Mouse (Mus musculus) liver, postnatal 0 days (tissue): ENCODE data around the gene Pofut2. TPM values are rescaled to one million over a fixed set of nuclear protein-coding genes. Genes with fewer than 3 reads are reported as not detected.

Experiments used
- ATAC-seq: fragments of 200-750 bp; cut with Nextera tagmentation; 2 replicates; pipeline ENCODE4 v1.8.0; 2017; ENCODE audit warnings: mild to moderate bottlenecking, moderate library complexity
- DNase-seq: peaks from one replicate; pipeline ENCODE4 v3.0.0-alpha.2; 2016
- H3K27ac ChIP-seq: fragments of 300-500 bp; sonication (generic); 2 replicates; pipeline ENCODE4 v1.5.1; 2014; ENCODE audit warnings: antibody characterized with exemption, moderate library complexity, mild to moderate bottlenecking, low read depth
- H3K27me3 ChIP-seq: fragments of 300-500 bp; sonication (generic); 2 replicates; pipeline ENCODE4 v1.6.1; 2014; ENCODE audit warnings: low read length, control low read depth, mixed read lengths; ENCODE audit not compliant: insufficient read depth
- H3K36me3 ChIP-seq: fragments of 300-500 bp; sonication (generic); replicated peaks from 2 replicates; pipeline ENCODE4 v1.6.1; 2014; ENCODE audit warnings: mild to moderate bottlenecking, control low read depth, low read length, moderate library complexity, mixed read lengths; ENCODE audit not compliant: insufficient read depth
- H3K4me1 ChIP-seq: fragments of 300-500 bp; sonication (generic); 2 replicates; pipeline ENCODE4 v1.6.1; 2014; ENCODE audit warnings: antibody characterized with exemption, mild to moderate bottlenecking, control low read depth; ENCODE audit not compliant: insufficient read depth
- H3K4me2 ChIP-seq: fragments of 300-500 bp; sonication (generic); 2 replicates; pipeline ENCODE4 v1.6.1; 2014; ENCODE audit warnings: low read depth, mild to moderate bottlenecking, low read length, moderate library complexity, mixed read lengths
- H3K4me3 ChIP-seq: fragments of 300-500 bp; sonication (generic); 2 replicates; pipeline ENCODE4 v1.5.1; 2014; ENCODE audit warnings: low read depth, low read length
- H3K9ac ChIP-seq: fragments of 300-500 bp; sonication (generic); replicated peaks from 2 replicates; pipeline ENCODE4 v1.6.1; 2014; ENCODE audit warnings: mild to moderate bottlenecking, moderate library complexity
- H3K9me3 ChIP-seq: fragments of 300-500 bp; sonication (generic); 2 replicates; pipeline ENCODE4 v1.6.1; 2016; ENCODE audit warnings: mild to moderate bottlenecking, control low read depth, low read length, mixed read lengths
- CTCF ChIP-seq: sonication (generic); IDR thresholded peaks from 2 replicates; pipeline ENCODE4 v1.5.1; 2016; ENCODE audit warnings: antibody characterized with exemption, low read depth
- EP300 ChIP-seq: IDR thresholded peaks from 2 replicates; pipeline ENCODE4 v1.6.1; 2016; ENCODE audit warnings: antibody characterized with exemption, low read depth, mild to moderate bottlenecking
- WGBS: fragments of 180-500 bp; shearing (Covaris S2); extraction: QIAGEN DNeasy Blood & Tissue Kit; methylation state at CpG from one replicate; pipeline ENCODE4 v1.1.7; 2014; ENCODE audit not compliant: insufficient replicate concordance; 5-methylcytosine and 5-hydroxymethylcytosine counted together
- polyA plus RNA-seq: library from polyadenylated mRNA; unstranded; fragments of >200 nt; fragmentation: Nextera tagmentation; extraction: Ambion mirVana; gene quantifications from 2 replicates; pipeline ENCODE4 v1.2.1, GENCODE M21; 2015

Gene Pofut2
- polyA plus RNA-seq, 1 experiment from 2014 or later = 17.2 TPM

DNA sequence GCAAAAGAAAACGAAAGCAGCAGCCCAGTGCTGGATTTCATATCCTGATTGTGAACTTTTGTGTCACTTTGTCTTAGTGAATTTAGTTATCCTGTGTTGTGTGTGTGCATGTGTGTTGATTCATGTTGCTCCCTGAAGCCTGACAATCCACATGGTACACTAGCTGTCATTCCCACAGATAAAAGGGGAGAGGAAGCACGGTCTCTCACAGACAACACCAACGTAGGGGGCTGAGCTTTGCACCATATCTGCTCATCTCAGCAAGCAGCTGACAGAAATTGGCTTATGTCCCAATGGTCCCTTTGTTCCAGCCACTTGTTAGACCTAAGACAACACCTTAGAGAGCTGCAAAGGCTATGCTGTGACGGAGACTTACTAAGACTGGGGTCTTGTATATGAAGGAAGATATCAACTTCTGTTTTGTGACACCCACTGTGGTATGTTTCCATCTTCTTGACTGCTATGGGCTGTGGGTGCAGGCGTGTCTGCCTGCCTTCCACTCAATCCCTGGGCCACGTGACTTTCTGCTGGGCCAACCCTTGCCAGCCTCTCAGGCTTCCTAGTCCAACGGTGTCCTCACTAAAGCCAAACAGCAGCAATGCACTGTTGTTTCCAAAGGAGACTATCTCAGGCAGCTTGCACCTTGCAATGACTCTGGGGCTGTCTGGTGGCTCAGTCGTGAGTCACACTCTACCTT, 41.4 kb downstream of the Pofut2 start:
- WGBS = 62% methylated on average over 8 of the region's 8 CpGs
- no peaks in the 10 kb centered on the region for H3K4me1 ChIP-seq
- H3K9me3 ChIP-seq = no peaks in the 10 kb centered on the region
- no peaks in the 10 kb centered on the region for H3K36me3 ChIP-seq
- no peak for TF ChIP-seq CTCF
- no peak for TF ChIP-seq EP300
- no peak overlapping the region for H3K9ac ChIP-seq
- H3K27me3 ChIP-seq = no peaks in the 10 kb centered on the region
- ATAC-seq (peak; percentile 44; the same call in 1 of the 2 replicates), DNase-seq (no peak)
- 0 out of 2 replicates have a peak overlapping the region, but pooled peaks have one; percentile 13 for H3K4me2 ChIP-seq
- no peak overlapping the region for H3K27ac ChIP-seq
- H3K4me3 ChIP-seq = no peak overlapping the region

DNA sequence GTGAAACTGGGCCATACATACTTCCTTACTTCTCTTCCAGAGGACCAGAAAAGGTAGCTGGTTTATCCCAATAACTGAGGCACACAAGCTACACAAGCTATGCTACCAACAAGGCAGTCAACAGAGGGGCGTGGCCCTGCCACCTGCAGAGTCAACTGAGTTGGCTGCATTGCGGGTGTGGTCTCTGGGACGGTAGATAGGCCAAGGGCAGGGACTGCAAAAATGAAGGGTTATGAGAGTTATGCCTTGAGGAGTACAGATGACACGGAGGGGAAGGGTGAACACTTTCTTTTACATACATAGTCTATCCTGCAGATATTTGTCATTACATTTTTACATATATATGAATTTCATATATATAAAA, 41.9 kb downstream of the Pofut2 start:
- no peak overlapping the region for H3K4me3 ChIP-seq
- no peaks in the 10 kb centered on the region for H3K27me3 ChIP-seq
- no peak overlapping the region for H3K9ac ChIP-seq
- no peak overlapping the region for H3K27ac ChIP-seq
- 0 out of 2 replicates have a peak overlapping the region, but pooled peaks have one; percentile 13 for H3K4me2 ChIP-seq
- DNase-seq = peak; percentile 52
- ATAC-seq = peak; percentile 82
- H3K36me3 ChIP-seq = no peaks in the 10 kb centered on the region
- WGBS = 53% methylated on average over 4 of the region's 4 CpGs
- no peaks in the 10 kb centered on the region for H3K9me3 ChIP-seq
- TF ChIP-seq CTCF (no peak), EP300 (no peak)
- H3K4me1 ChIP-seq = no peaks in the 10 kb centered on the region

GRCm38 (mm10) chr10:77304362-77304761, 45.3 kb downstream of the Pofut2 start:
- TF ChIP-seq EP300 = no peak
- TF ChIP-seq CTCF = no peak
- ATAC-seq (no peak), DNase-seq (no peak)
- H3K9ac ChIP-seq = no peak overlapping the region
- H3K4me2 ChIP-seq = no peak overlapping the region
- H3K4me1 ChIP-seq = no peaks in the 10 kb centered on the region
- H3K27ac ChIP-seq = no peak overlapping the region
- no peaks in the 10 kb centered on the region for H3K27me3 ChIP-seq
- H3K4me3 ChIP-seq = no peak overlapping the region
- 78% methylated on average over 3 of the region's 3 CpGs for WGBS
- no peaks in the 10 kb centered on the region for H3K9me3 ChIP-seq
- no peaks in the 10 kb centered on the region for H3K36me3 ChIP-seq

- no peak for DNase-seq
- no peak overlapping the region for H3K4me2 ChIP-seq
- 75% methylated on average over 4 of the region's 4 CpGs for WGBS
- H3K27ac ChIP-seq = no peak overlapping the region
- TF ChIP-seq EP300 = no peak
- no peaks in the 10 kb centered on the region for H3K9me3 ChIP-seq
- H3K27me3 ChIP-seq = no peaks in the 10 kb centered on the region
- H3K9ac ChIP-seq = no peak overlapping the region
- H3K4me1 ChIP-seq = no peaks in the 10 kb centered on the region
- H3K36me3 ChIP-seq = no peaks in the 10 kb centered on the region
- no peak for ATAC-seq
- H3K4me3 ChIP-seq = no peak overlapping the region
These were observed 46.0 kb downstream of the Pofut2 start for GRCm38 (mm10) chr10:77304840-77305533.

GRCm38 (mm10) chr10:77305766-77306165, 46.7 kb downstream of the Pofut2 start:
- TF ChIP-seq CTCF = no peak
- TF ChIP-seq EP300 = no peak
- H3K36me3 ChIP-seq = no peaks in the 10 kb centered on the region
- no peak overlapping the region for H3K9ac ChIP-seq
- no peak for ATAC-seq
- H3K27me3 ChIP-seq = no peaks in the 10 kb centered on the region
- DNase-seq = no peak
- no peaks in the 10 kb centered on the region for H3K9me3 ChIP-seq
- no peak overlapping the region for H3K27ac ChIP-seq
- no peak overlapping the region for H3K4me2 ChIP-seq
- WGBS = 66% methylated on average over 8 of the region's 8 CpGs
- H3K4me1 ChIP-seq = no peaks in the 10 kb centered on the region
- no peak overlapping the region for H3K4me3 ChIP-seq

DNA sequence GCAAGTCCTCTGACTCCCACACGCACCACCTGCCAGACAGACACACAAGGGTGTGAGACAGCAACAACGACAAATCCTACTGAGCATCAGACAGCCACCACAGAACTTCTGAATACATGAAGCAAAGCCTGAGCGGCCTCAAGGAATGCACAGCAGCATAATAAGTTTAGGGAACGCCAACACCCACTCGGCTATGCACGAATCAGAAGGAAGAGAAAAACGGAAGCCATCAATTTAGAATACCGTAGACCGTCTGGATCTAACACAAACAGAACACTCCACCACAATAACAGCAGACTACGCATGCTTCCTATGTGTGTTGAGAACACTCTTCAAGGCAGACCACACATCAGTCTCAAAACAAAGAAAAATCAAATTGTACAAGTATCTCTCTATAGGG, 50.0 kb downstream of the Pofut2 start:
- Histone ChIP-seq H3K27ac (no peak overlapping the region), H3K27me3 (no peaks in the 10 kb centered on the region), H3K9ac (no peak overlapping the region), H3K36me3 (no peaks in the 10 kb centered on the region), H3K4me3 (no peak overlapping the region), H3K4me2 (no peak overlapping the region), H3K9me3 (no peaks in the 10 kb centered on the region), H3K4me1 (no peaks in the 10 kb centered on the region)
- TF ChIP-seq CTCF (no peak), EP300 (no peak)
- 73% methylated on average over 10 of the region's 10 CpGs for WGBS
- ATAC-seq (no peak), DNase-seq (no peak)
